Mouse (Mus musculus): ENCODE results near the gene Gm10322. TPM values are rescaled to one million over a fixed set of nuclear protein-coding genes. Genes with fewer than 3 reads are reported as not detected.
A peak's percentile ranks its signal among the peaks of the same experiment; 100 is the strongest.

Gene Gm10322
- polyA plus RNA-seq, 1 experiment from 2014 or later: not detected

- 62% methylated on average over 16 of the region's 16 CpGs for WGBS
- peak; percentile 62 for ATAC-seq (ENCODE audit: low FRiP score, low read depth)
- Histone ChIP-seq H3K4me1 (peaks cover 29% of the 10 kb centered on the region), H3K36me3 (no peaks in the 10 kb centered on the region), H3K4me3 (peak overlapping the region; percentile 12; the same call in 1 of the 2 replicates), H3K9me3 (no peaks in the 10 kb centered on the region), H3K9ac (peak overlapping the region; percentile 39; the same call in 1 of the 2 replicates), H3K4me2 (replicated peaks) (peak overlapping the region; percentile 46), H3K27ac (peak overlapping the region; percentile 83), H3K27me3 (no peaks in the 10 kb centered on the region)
Observed at GRCm38 (mm10) chr10:59636751-59637533, 21.1 kb downstream of the Gm10322 start.

GRCm38 (mm10) chr10:59637596-59638124, 21.8 kb downstream of the Gm10322 start:
- H3K4me3 ChIP-seq: no peak overlapping the region
- peak; percentile 90 for ATAC-seq (ENCODE audit: low FRiP score, low read depth)

GRCm38 (mm10) chr10:59638576-59638975, 22.7 kb downstream of the Gm10322 start:
- H3K27ac ChIP-seq: peak overlapping the region; percentile 85; the same call in 1 of the 2 replicates
- peaks cover 29% of the 10 kb centered on the region for H3K4me1 ChIP-seq
- ATAC-seq (ENCODE audit: low FRiP score, low read depth): no peak
- no peaks in the 10 kb centered on the region for H3K36me3 ChIP-seq
- H3K9ac ChIP-seq: no peak overlapping the region
- 69% methylated on average over 6 of the region's 6 CpGs for WGBS
- H3K27me3 ChIP-seq: no peaks in the 10 kb centered on the region
- H3K9me3 ChIP-seq: no peaks in the 10 kb centered on the region
- H3K4me2 ChIP-seq (replicated peaks): peak overlapping the region; percentile 46; the same call in 1 of the 2 replicates
- H3K4me3 ChIP-seq: no peak overlapping the region

More at GRCm38 (mm10) chr10:59637596-59638124, 21.8 kb downstream of the Gm10322 start:
- H3K4me1 ChIP-seq: peaks cover 29% of the 10 kb centered on the region
- peak overlapping the region; percentile 85 for H3K27ac ChIP-seq
- WGBS: 23% methylated on average over 7 of the region's 7 CpGs
- no peaks in the 10 kb centered on the region for H3K9me3 ChIP-seq
- H3K27me3 ChIP-seq: no peaks in the 10 kb centered on the region
- no peaks in the 10 kb centered on the region for H3K36me3 ChIP-seq
- peak overlapping the region; percentile 46 for H3K4me2 ChIP-seq (replicated peaks)
- H3K9ac ChIP-seq: no peak overlapping the region

DNA sequence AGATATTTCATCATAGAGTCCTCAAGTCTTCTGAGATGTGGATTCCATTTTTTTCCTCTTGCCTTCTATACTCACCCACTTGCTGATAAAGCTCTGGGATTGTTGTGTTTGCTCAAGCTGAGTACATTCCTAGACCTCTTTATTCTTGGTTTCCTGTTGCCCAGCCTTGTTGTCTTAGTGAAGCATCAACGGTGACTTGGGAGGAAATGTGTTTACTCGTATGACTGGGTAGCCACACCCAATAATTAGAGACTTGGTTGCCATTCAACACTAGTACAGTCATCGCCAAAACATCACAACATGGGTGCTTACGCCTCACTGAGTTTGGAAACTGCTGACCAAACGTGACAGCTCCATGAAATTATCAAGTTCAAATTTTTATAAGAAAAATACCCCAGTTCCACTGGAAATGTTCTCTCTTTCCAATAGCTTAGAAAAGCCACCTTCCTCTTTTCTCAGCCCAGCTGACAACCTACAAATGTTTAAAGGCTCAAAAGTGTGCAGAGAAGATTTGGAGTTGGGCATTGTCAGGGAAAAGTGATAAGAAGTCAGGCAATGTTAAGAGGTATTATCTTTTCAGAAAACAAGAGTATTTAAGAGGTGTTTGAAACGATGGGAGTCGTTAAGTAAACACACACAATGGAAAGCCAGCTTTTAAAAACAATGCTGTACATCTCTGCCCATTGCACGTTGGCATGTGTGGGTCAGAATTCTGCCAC, 27.0 kb downstream of the Gm10322 start:
- H3K9me3 ChIP-seq: 0 out of 2 replicates have a peak, but pooled peaks cover 4% of the 10 kb centered on the region
- ATAC-seq (ENCODE audit: low FRiP score, low read depth): no peak
- 76% methylated on average over 8 of the region's 8 CpGs for WGBS
- H3K27ac ChIP-seq: no peak overlapping the region
- H3K4me1 ChIP-seq: peaks cover 20% of the 10 kb centered on the region
- no peaks in the 10 kb centered on the region for H3K36me3 ChIP-seq
- no peak overlapping the region for H3K9ac ChIP-seq
- H3K27me3 ChIP-seq: no peaks in the 10 kb centered on the region
- H3K4me2 ChIP-seq (replicated peaks): no peak overlapping the region
- H3K4me3 ChIP-seq: no peak overlapping the region

DNA sequence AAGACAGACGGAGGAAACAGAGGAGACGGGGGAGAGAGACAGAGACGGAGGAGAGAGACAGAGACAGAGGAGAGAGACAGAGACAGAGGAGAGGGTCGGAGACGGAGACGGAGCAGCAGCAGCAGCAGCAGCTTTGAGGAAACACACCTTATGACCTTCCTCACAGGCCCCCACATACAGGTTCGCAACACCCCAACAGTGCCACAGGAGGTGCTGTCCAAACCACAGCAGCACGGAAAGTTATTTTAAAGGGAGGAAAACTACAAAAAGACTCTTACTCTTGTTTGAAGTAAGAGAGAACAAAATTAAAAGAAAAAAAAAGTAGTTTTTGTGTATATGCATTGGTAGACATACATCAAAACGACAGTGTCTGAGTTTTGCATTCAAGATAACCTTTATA, 27.8 kb downstream of the Gm10322 start:
- no peak for ATAC-seq (ENCODE audit: low FRiP score, low read depth)
- Histone ChIP-seq H3K27ac (no peak overlapping the region), H3K9ac (no peak overlapping the region), H3K4me1 (peaks cover 12% of the 10 kb centered on the region), H3K4me2 (replicated peaks) (no peak overlapping the region), H3K36me3 (no peaks in the 10 kb centered on the region), H3K27me3 (no peaks in the 10 kb centered on the region), H3K9me3 (0 out of 2 replicates have a peak, but pooled peaks cover 4% of the 10 kb centered on the region), H3K4me3 (no peak overlapping the region)
- 74% methylated on average over 9 of the region's 9 CpGs for WGBS

GRCm38 (mm10) chr10:59644710-59645109, 28.8 kb downstream of the Gm10322 start:
- 55% methylated on average over 2 of the region's 2 CpGs for WGBS
- Histone ChIP-seq H3K36me3 (no peaks in the 10 kb centered on the region), H3K27me3 (no peaks in the 10 kb centered on the region), H3K9me3 (0 out of 2 replicates have a peak, but pooled peaks cover 7% of the 10 kb centered on the region), H3K4me1 (peaks cover 8% of the 10 kb centered on the region; the same call in 1 of the 2 replicates), H3K4me2 (replicated peaks) (no peak overlapping the region), H3K4me3 (no peak overlapping the region), H3K9ac (no peak overlapping the region), H3K27ac (no peak overlapping the region)
- ATAC-seq (ENCODE audit: low FRiP score, low read depth): no peak

DNA sequence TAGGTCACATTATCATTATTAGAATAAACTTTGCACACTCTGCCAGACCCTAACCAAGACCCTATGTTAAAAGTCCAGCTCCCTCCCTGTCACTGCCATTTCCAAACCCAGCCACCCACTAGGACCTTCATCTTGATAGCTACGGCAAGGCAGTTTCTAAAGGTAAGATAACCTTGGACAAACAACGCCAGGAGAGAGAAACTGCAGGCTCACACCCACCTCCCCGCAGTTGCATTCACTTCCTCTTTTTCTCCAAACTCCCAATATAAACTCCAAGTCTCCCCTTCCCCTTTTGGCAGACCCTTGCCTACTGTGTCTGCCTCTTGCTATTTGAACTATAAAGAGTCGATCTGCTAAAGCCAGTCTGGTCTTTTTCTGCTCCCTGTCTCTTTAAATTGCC, 29.3 kb downstream of the Gm10322 start:
- H3K4me1 ChIP-seq: peaks cover 8% of the 10 kb centered on the region; the same call in 1 of the 2 replicates
- H3K9me3 ChIP-seq: 0 out of 2 replicates have a peak, but pooled peaks cover 10% of the 10 kb centered on the region
- no peaks in the 10 kb centered on the region for H3K36me3 ChIP-seq
- H3K27ac ChIP-seq: no peak overlapping the region
- WGBS: 79% methylated on average over 4 of the region's 4 CpGs
- no peak overlapping the region for H3K4me3 ChIP-seq
- H3K9ac ChIP-seq: no peak overlapping the region
- ATAC-seq (ENCODE audit: low FRiP score, low read depth): no peak
- no peak overlapping the region for H3K4me2 ChIP-seq (replicated peaks)
- H3K27me3 ChIP-seq: no peaks in the 10 kb centered on the region

DNA sequence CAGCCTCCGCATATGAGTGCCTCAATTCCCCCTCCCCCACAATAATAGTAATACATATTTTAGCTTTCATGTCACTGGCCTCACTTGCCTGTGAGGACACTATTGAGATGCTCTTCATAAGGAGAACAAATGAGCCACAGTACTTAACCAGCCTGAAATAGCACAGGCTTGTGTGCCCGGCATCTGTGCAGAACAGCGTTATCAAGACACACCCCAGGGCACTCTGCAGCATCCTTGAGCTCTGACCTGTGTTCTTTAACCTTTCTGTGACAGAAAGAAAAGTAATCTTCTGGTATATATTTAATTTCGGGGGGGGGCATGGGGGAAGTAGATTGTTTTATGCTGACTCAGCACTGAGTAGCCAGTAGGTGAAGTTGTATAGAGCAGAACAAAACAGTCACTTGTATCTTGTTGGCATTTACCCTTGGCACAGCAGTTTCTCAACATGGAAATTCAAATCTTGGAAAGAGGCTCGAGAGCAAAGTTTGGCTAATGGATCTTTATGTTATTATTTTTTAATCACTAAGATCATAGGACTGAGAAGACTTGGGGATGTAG, 31.0 kb downstream of the Gm10322 start:
- Histone ChIP-seq H3K27ac (no peak overlapping the region), H3K4me3 (no peak overlapping the region), H3K4me2 (replicated peaks) (no peak overlapping the region), H3K9me3 (0 out of 2 replicates have a peak, but pooled peaks cover 10% of the 10 kb centered on the region), H3K27me3 (no peaks in the 10 kb centered on the region), H3K4me1 (0 out of 2 replicates have a peak, but pooled peaks cover 4% of the 10 kb centered on the region), H3K9ac (no peak overlapping the region), H3K36me3 (no peaks in the 10 kb centered on the region)
- no peak for ATAC-seq (ENCODE audit: low FRiP score, low read depth)
- WGBS: 89% methylated on average over 5 of the region's 5 CpGs

DNA sequence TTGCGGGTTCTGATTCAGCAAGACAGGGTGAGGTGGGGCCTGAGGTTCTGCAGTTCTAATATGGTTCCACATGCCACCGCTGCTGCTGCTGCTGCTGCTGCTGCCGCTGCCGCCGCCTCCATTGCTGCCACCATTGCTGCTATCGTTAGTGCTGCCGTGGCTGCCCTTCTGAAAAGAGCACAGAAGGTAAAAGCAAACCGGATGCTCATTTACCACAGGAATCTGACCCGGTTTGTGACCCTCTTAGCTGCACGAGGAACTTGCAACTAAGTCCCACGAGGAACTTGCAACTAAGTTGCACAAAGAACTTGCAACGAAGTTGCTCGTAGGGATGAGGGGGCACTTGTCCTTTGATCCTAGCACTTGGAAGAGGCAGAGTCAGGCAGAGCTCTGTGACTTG, 40.9 kb downstream of the Gm10322 start:
- ATAC-seq (ENCODE audit: low FRiP score, low read depth): no peak
- Histone ChIP-seq H3K4me2 (replicated peaks) (no peak overlapping the region), H3K27ac (no peak overlapping the region), H3K36me3 (no peaks in the 10 kb centered on the region), H3K4me3 (no peak overlapping the region), H3K9ac (no peak overlapping the region), H3K4me1 (no peaks in the 10 kb centered on the region), H3K27me3 (no peaks in the 10 kb centered on the region), H3K9me3 (peaks cover 7% of the 10 kb centered on the region; the same call in 1 of the 2 replicates)
- 75% methylated on average over 13 of the region's 13 CpGs for WGBS

DNA sequence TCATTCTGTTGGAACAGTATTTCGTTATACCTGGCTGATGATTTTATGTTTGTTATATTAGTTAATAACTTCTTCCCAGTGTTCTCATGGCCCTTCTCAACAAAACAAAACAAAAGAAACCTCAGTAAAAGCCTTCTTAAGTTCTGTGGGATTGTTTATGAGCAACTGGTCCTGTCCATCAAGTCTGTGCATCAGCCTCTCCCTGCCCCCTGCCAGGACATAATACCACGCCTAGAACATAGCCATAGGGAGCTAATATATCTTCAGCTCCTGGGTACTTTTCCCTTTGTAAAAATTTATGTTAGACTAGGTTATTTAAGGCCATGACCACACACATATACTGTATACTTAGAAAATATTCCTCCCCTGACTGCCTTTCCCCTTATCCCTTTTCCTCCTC, 48.9 kb downstream of the Gm10322 start:
- no peak overlapping the region for H3K4me2 ChIP-seq (replicated peaks)
- no peaks in the 10 kb centered on the region for H3K27me3 ChIP-seq
- peak; percentile 51; the same call in 1 of the 2 replicates for ATAC-seq (ENCODE audit: low FRiP score, low read depth)
- H3K9ac ChIP-seq: no peak overlapping the region
- peaks cover 33% of the 10 kb centered on the region for H3K4me1 ChIP-seq
- no peak overlapping the region for H3K27ac ChIP-seq
- peaks cover 7% of the 10 kb centered on the region; the same call in 1 of the 2 replicates for H3K9me3 ChIP-seq
- 59% methylated on average over 2 of the region's 2 CpGs for WGBS
- H3K36me3 ChIP-seq: no peaks in the 10 kb centered on the region
- H3K4me3 ChIP-seq: no peak overlapping the region

DNA sequence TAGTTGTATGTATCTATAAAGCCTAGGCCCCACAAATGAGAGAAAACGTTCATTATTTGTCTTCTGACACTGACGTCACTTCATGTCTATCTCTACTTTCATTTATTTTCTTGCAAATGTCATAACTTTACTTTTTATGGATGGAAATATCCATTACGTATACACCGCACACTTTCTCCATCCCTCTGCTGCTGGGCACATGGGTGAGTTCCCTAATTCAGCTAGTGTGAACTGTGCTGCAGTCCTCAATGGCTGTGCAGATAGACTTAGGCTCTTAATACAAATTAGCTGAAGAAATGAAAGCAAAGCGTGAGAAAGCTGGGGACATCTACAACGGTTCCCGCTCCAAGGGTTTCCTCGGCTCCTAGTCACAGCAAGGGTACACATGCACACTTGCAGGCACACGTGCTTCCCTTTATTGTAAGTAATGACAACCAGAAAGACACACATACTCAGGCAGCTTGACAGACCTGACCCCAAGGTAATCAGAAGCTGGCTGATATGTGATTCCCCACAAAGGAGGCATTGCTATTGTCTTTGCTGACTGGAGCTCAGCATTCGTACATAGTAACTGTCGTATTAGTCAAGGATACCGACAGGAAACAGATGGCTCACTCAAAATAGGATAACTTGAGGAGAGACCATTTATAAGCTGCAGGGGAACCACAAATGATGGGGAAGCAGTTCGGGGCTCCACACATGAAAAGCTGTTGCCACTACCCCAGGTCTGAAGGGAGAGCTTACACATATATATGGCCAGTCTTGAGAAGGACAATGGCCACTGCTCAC, 49.8 kb downstream of the Gm10322 start:
- Histone ChIP-seq H3K27me3 (no peaks in the 10 kb centered on the region), H3K36me3 (no peaks in the 10 kb centered on the region), H3K9me3 (peaks cover under 1% of the 10 kb centered on the region; the same call in 1 of the 2 replicates), H3K27ac (no peak overlapping the region), H3K9ac (no peak overlapping the region), H3K4me3 (no peak overlapping the region), H3K4me2 (replicated peaks) (no peak overlapping the region), H3K4me1 (peaks cover 38% of the 10 kb centered on the region)
- no peak for ATAC-seq (ENCODE audit: low FRiP score, low read depth)
- 64% methylated on average over 13 of the region's 13 CpGs for WGBS

Data from limb, embryonic 13.5 days (tissue).